Mouse (Mus musculus) liver, embryonic 12.5 days (tissue): ENCODE measurements at regions not wholly inside any gene's neighbourhood (a gene's known extent, or its start where the extent isn't known, plus 50 kb on each side); places are given as distances from the start of the nearest gene placed in this dataset.

Experiments used
- ATAC-seq: fragments of 200-750 bp; cut with Nextera tagmentation; 2 replicates; pipeline ENCODE4 v1.8.0; 2017; ENCODE audit warnings: moderate number of reproducible peaks, mild to moderate bottlenecking, moderate library complexity
- H3K27ac ChIP-seq: fragments of 300-500 bp; sonication (generic); 2 replicates; pipeline ENCODE4 v1.5.1; 2016; ENCODE audit warnings: mild to moderate bottlenecking
- H3K27me3 ChIP-seq: fragments of 300-500 bp; sonication (generic); replicated peaks from 2 replicates; pipeline ENCODE4 v1.6.1; 2016; ENCODE audit warnings: mild to moderate bottlenecking, moderate library complexity
- H3K36me3 ChIP-seq: fragments of 300-500 bp; sonication (generic); 2 replicates; pipeline ENCODE4 v1.6.1; 2016; ENCODE audit warnings: mild to moderate bottlenecking, moderate library complexity
- H3K4me1 ChIP-seq: fragments of 300-500 bp; sonication (generic); 2 replicates; pipeline ENCODE4 v1.6.1; 2016
- H3K4me2 ChIP-seq: fragments of 300-500 bp; sonication (generic); 2 replicates; pipeline ENCODE4 v1.6.1; 2016; ENCODE audit warnings: mild to moderate bottlenecking, moderate library complexity
- H3K4me3 ChIP-seq: fragments of 300-500 bp; sonication (generic); 2 replicates; pipeline ENCODE4 v1.5.1; 2016; ENCODE audit warnings: mild to moderate bottlenecking, moderate library complexity
- H3K9ac ChIP-seq: fragments of 300-500 bp; sonication (generic); 2 replicates; pipeline ENCODE4 v1.6.1; 2016; ENCODE audit warnings: mild to moderate bottlenecking, moderate library complexity
- H3K9me3 ChIP-seq: fragments of 300-500 bp; sonication (generic); replicated peaks from 2 replicates; pipeline ENCODE4 v1.6.1; 2016; ENCODE audit warnings: mild to moderate bottlenecking, moderate library complexity
- WGBS: fragments of 180-500 bp; shearing (Covaris S2); methylation state at CpG from one replicate; pipeline ENCODE4 v1.1.7; 2016; ENCODE audit not compliant: insufficient replicate concordance; 5-methylcytosine and 5-hydroxymethylcytosine counted together

- Histone ChIP-seq H3K4me2 (no peak overlapping the region), H3K27ac (no peak overlapping the region), H3K4me1 (no peaks in the 10 kb centered on the region), H3K4me3 (no peak overlapping the region), H3K9ac (no peak overlapping the region), H3K36me3 (no peaks in the 10 kb centered on the region), H3K9me3 (peaks cover 16% of the 10 kb centered on the region; the same call in 1 of the 2 replicates), H3K27me3 (no peaks in the 10 kb centered on the region)
- WGBS = 62% methylated on average over 9 of the region's 9 CpGs
- ATAC-seq = 0 out of 2 replicates have a peak, but pooled peaks have one; percentile 35
Measured at GRCm38 (mm10) chr2:179382594-179382993, 59.6 kb upstream of the Cdh4 start.

- H3K9me3 ChIP-seq = peaks cover 5% of the 10 kb centered on the region; the same call in 1 of the 2 replicates
- no peak for ATAC-seq
- no peaks in the 10 kb centered on the region for H3K4me1 ChIP-seq
- WGBS = 62% methylated on average over 6 of the region's 6 CpGs
- H3K27ac ChIP-seq = no peak overlapping the region
- no peak overlapping the region for H3K4me3 ChIP-seq
- no peaks in the 10 kb centered on the region for H3K36me3 ChIP-seq
- H3K27me3 ChIP-seq = no peaks in the 10 kb centered on the region
- H3K4me2 ChIP-seq = no peak overlapping the region
- no peak overlapping the region for H3K9ac ChIP-seq
Measured at GRCm38 (mm10) chr2:179386871-179387270, 55.4 kb upstream of the Cdh4 start.

- Histone ChIP-seq H3K9me3 (peaks cover 3% of the 10 kb centered on the region; the same call in 1 of the 2 replicates), H3K4me1 (no peaks in the 10 kb centered on the region), H3K36me3 (no peaks in the 10 kb centered on the region), H3K4me3 (no peak overlapping the region), H3K27me3 (no peaks in the 10 kb centered on the region), H3K27ac (no peak overlapping the region), H3K9ac (no peak overlapping the region), H3K4me2 (no peak overlapping the region)
- 68% methylated on average over 4 of the region's 4 CpGs for WGBS
- no peak for ATAC-seq
Measured at GRCm38 (mm10) chr2:179390486-179390885, 51.7 kb upstream of the Cdh4 start.

- ATAC-seq = no peak
Measured at GRCm38 (mm10) chr2:179390924-179391461, 51.2 kb upstream of the Cdh4 start.

More at GRCm38 (mm10) chr2:179390924-179391461, 51.2 kb upstream of the Cdh4 start:
- WGBS = 57% methylated on average over 11 of the region's 11 CpGs
- Histone ChIP-seq H3K27ac (no peak overlapping the region), H3K27me3 (no peaks in the 10 kb centered on the region), H3K36me3 (no peaks in the 10 kb centered on the region), H3K4me3 (no peak overlapping the region), H3K9ac (no peak overlapping the region), H3K4me2 (no peak overlapping the region), H3K9me3 (0 out of 2 replicates have a peak, but pooled peaks cover 3% of the 10 kb centered on the region), H3K4me1 (no peaks in the 10 kb centered on the region)
